Mouse (Mus musculus) forelimb bud, embryonic 11.5 days (tissue): ENCODE results near the gene Htt.
"Not testable (repeated sequence)": the region's sequence is repeated elsewhere in the genome, so short reads cannot be mapped to it uniquely, and the experiment has no call there.

ENCODE experiments used
- DNase-seq: peaks from one replicate; pipeline ENCODE4 v3.0.0-alpha.2; 2012; ENCODE audit warnings: low read depth, low spot score

The Htt gene

DNA sequence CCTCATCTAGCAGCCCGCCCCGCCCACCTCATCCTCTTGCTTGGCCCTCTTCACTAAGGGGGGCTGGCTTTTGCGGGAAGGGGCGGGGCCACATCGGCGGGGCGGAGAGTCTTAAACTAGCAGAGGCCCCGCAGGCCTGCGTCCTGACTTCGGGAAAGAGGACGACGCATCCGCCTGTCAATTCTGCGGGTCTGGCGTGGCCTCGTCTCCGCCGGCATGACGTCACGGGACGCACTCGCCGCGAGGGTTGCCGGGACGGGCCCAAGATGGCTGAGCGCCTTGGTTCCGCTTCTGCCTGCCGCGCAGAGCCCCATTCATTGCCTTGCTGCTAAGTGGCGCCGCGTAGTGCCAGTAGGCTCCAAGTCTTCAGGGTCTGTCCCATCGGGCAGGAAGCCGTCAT is at the start of gene Htt:
Gene Htt, plus strand, starts transcription at position 232 of the 400 bp plus-strand sequence.
- DNase-seq, result peak; percentile 96

DNA sequence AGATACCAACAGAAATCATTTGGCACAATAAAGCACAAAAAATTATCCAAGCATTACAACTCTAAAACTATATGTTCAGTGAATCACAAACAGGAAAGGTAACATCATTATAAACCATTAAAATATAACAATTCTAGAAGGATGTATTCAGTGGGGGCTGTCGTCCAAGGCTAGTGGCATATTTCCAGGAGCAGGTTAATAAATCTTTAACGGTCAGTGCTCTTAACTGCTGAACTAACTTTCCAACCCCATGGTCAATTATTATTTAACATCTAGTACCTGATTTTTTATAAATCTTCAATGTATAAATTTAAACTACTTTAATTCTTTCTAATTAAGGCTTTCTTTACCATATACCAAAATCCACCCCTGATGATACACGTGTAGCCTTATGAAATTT is 47.2 kb upstream of the Htt start:
- DNase-seq, result not testable (repeated sequence)

DNA sequence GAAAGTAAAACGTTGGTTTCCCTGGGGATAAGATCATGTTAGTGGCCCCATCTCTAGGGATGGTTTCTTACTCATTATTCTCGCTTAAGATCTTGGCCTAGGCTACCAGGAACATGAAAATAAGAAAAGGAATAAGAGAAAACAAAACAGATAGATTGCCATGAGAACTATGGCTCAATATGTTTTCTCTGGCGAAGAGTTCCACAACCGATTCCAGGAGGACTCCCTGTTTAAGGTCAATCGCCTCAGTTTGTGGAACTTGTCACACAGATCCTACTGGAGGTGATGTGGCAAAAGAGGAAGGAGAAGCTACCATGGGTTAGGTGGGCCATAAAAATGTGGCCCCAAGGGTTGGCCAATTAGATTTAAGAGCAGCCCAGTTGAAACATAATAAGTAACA is 46.7 kb upstream of the Htt start:
- no peak for DNase-seq

GRCm38 (mm10) chr5:34729141-34729540 is 32.4 kb upstream of the Htt start:
- DNase-seq, result no peak

GRCm38 (mm10) chr5:34730255-34730654 is 31.3 kb upstream of the Htt start:
- DNase-seq, result no peak

- no peak for DNase-seq
These were observed 10.1 kb upstream of the Htt start for GRCm38 (mm10) chr5:34751477-34751876.

GRCm38 (mm10) chr5:34758762-34759161 is 2.8 kb upstream of the Htt start:
- no peak for DNase-seq

DNA sequence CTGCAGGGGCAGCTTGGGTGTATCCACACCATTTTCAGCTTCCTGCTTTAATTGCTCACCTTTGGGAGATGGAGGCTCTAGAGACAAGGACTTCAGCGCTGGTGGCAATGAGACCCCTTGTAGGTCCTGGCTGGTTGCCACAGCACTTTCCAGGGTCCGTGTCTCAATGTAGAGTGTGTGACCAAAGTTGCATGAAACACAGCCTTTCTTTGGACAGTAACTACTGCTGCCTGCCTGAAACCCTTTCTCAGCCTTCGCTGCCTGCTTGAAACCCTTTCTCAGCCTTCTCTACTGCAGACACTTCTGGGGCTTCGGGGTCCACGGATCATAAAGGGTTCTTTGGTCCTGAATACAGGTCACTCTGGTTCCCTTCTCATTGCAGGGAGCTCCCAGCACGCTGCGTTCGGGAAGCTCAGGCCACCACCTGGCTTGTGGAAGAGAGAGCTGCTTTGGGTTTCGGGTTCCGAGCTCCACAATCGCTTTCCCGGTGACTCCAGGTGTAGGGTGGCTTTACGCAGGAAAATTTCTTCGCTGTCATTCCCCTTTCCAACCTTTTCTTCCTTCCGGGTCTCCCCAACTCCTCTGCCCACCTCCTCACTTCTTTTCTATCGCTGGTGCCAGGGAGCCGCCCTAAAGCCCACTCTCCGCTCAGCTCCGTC is 561 bp upstream of the Htt start:
- no peak for DNase-seq

- DNase-seq, result peak; percentile 12
These were observed 533 bp downstream of the Htt start for GRCm38 (mm10) chr5:34761934-34762611.

GRCm38 (mm10) chr5:34771818-34772217 is 10.3 kb downstream of the Htt start:
- no peak for DNase-seq

DNA sequence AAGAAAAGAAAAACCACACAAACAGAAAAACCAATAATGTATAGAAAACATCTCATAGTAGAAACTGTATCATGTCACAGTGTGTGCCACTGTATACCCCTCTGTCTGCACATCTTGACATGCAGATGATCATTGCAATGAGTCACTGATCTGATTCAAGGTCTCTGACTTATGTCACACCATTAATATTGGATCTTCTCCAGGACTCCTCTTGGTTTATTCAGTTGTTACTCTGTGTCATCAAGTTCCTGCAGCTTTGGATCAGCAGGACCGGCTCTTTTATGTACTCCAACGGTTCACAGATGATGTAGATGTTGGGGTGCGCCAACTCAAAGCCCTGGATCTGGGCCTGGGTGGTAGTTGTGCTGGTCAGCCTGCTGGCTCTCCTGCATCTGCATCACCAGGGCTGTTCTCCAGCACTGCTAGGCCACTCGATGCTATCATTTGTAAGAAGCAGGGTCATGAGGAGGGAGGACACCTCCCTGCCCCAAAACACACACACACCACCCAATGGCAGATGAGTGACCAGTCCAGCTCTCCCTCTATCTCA is 11.2 kb downstream of the Htt start:
- no peak for DNase-seq

DNA sequence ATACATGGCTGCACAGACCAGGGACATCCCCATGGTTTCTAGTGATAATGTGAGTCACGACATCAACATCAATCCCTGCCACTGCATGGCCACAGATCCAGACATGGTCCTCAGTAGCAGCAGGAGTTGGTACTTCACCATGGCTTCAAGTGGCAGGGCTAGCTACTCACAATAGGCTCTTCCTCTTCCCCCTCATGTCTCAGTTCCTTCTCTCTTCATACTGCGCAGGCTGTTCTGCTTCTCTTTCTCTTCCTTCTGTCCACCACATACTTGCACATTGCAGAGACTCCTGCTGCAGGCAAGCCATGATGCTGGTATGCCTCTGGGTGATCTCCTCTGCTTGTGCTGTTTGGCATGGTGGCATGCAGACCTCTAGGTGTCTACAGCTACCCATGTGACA is 11.9 kb downstream of the Htt start:
- DNase-seq, result no peak

DNA sequence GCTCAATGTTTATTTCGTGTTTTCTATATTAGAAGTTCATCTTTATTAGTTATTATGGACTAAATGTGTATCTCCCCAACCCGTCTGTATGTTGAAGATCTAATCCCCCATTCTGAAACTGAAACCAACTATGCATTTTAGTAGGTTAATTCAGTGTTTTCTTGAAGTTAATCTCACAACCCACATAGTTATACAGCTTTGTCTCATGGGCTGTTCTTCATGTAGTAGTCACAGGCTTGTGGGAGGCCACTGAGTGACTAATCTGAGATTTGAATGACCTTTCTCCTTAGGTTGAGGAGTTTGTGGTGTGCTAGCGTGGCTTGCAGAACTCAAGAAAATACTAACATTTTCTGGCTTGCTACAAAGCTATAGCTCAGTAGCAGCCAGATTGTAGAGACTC is 23.5 kb downstream of the Htt start:
- DNase-seq, result no peak

DNA sequence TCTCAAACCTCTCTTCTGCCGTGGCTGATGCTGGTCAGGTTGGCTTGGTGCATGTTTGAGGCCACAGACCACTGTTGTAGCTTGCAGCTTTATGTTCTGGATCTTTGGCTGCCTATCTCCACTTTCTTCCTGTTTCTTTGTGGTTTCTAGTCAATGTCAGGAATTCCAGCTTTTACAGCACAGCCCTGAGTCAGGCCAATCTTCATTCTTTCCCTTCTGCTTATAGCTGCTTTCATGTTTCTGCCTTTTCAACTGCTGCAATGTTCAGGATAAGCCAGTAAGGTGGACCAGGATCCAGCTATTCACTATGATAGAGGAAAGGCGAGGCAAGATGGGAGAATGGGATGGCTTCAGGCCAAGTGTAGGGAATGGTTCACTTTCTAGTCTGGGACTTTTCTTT is 29.6 kb downstream of the Htt start:
- no peak for DNase-seq

DNA sequence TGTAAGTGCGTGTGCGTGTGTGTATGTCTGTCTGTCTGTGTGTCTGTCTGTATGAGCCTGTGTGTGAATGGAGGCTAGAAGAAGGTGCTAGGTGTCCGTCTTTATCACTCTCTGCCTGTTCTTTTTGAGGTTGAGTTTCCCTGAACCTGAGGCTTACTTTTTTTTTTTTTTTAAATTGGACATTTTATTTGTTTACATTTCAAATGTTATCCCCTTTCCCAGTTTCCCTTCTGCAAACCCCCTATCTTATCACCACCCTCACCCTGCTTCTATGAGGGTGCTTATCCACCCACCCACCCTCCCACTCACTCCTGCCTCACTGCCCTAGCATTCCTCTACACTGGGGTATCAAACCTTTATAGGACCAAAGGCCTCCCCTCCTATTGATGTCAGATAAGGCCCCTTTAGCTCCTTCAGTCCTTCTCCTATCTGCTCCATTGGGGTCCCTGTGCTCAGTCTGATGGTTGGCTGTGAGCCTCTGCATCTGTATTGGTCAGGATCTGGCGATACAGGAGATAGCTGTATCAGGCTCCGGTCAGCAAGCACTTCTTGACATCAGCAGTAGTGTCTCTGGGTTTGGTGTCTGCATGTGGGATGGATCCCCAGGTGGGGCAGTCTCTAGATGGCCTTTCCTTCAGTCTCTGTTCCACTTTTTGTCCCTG is 38.9 kb downstream of the Htt start:
- no peak for DNase-seq

GRCm38 (mm10) chr5:34806038-34806437 is 44.5 kb downstream of the Htt start:
- DNase-seq, result no peak

DNA sequence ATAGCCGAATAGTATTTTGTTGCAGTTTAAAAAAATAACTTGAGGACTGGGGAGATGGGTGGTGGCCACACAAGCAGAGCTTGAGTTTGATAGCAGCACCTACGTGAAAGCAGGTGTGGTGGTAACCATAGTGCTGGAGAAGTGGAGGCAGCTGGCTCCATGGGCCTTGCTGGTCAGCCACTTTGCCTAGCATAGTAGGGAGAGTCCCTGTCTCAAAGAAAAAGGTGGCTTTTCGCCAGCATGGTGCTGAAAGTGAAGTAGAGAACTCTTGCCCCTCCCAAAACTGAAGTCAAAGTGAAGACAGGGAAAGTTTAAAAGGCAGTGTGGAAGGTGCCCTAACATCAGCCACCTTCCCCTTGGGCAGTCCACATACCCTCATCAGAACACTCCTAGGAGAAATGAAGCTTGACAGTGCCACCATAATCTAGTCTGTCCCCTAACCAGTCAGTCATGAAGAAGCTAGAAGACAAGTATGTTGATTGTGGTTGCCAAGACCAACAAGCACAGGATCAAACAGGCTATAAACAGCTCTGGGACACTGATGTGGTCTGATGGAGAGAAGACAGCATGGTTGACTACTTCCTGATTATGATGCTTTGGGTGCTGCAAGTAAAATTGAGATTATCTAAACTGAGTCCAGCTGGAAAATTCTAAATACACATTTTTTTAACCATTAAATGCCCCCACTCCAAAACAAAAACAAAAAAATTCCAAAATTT is 61.0 kb downstream of the Htt start:
- no peak for DNase-seq

GRCm38 (mm10) chr5:34854079-34854478 is 92.5 kb downstream of the Htt start:
- no peak for DNase-seq

- DNase-seq, result no peak
These were observed 103.8 kb downstream of the Htt start for GRCm38 (mm10) chr5:34865367-34865766.

DNA sequence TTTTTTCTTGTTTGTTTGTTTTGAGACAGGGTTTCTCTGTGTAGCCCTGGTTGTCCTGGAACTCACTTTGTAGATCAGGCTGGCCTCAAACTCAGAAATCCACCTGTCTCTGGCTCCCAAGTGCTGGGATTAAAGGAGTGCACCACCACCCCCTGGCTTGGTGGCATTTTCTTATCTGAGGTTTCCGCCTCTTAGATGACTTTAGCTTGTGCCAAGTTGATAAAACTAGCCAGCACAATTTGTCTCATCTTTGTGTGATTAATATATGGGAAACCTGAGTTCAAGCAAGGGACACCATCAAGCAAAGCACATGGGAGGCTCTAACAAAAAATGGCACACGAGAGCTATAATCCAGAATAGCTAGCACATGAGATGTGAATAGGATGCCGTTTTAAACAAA is 118.8 kb downstream of the Htt start:
- not testable (repeated sequence) for DNase-seq

- DNase-seq, result no peak
These were observed 119.5 kb downstream of the Htt start for GRCm38 (mm10) chr5:34881023-34881422.

GRCm38 (mm10) chr5:34885250-34885649 is 123.7 kb downstream of the Htt start:
- DNase-seq, result no peak
